Mouse (Mus musculus) ES-Bruce4 (cell line): ENCODE measurements around the gene Phf7.

ENCODE experiments used
- CTCF ChIP-seq: IDR thresholded peaks from one replicate; pipeline ENCODE4 v1.8.1; 2011; ENCODE audit warnings: low read depth, low read length
- EP300 ChIP-seq: IDR thresholded peaks from 2 replicates; pipeline ENCODE4 v1.6.1; 2011; ENCODE audit warnings: low read depth, low read length; ENCODE audit not compliant: insufficient read depth
- POLR2A ChIP-seq: IDR thresholded peaks from one replicate; pipeline ENCODE4 v1.8.1; 2011; ENCODE audit warnings: low read length; ENCODE audit not compliant: insufficient read depth

DNA sequence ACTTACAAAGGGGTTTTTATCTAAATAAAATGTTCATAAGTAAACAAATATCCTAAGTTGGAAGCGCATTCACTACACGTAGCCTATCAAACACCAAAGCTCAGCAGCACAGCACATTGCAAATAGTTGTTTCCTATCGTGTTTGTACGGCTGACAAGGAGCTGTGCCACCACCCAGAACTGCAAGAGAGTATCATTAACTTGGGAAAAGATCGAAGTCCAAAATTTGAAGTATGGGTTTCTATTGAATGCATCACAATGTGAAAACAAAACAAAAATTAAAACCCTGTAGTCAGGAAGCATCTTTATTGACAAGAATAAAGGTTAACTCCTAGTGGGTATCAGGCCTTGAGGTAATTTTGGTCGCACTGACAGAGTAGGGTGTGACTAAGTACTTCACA lies 2.7 kb downstream of the Phf7 start:
- TF ChIP-seq CTCF (no peak), POLR2A (no peak), EP300 (no peak)
